Mouse (Mus musculus): ENCODE results near the gene Tiam1.

Gene Tiam1

DNA sequence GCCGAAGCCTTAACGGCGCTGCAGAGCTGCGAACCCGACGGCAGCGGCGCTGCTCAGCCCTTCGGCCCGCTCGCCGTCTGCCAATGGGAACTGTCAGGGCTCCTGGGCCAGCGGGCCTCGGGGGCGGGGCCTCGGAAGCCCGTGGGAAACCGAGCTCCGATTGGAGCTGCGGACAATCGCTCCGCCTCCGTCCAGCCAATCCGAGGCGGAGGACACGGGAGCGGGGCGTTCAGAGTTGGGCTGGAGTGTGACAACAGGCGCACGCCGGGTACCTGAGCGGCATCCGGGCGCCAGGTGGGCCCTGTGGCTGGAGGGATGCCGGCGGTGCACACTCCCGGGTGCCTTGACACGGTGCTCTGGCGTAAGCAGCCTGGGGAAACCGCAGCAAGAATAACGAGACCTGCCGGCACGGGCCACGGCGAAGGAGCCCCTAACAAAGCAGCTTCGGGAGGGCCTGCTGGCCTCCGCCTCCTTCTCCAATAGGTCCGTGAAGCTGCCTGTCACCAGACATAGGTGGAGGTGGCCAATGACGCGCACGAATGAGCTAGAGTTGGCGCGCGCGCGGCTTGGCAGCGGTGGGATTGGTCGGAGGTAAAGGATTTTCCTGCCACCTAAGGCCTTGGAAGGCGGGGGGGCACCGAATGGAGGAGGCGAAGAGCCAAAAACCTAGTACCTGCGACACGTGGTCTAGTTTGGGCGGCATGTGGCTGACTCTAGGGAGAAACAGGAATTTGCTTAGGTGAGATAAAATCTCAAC is at the start of gene Tiam1:
Gene Tiam1 (minus strand): TSS at position 10 of the 757 bp plus-strand sequence.
- peak; percentile 85 for DNase-seq (ENCODE audit: low read depth)

DNA sequence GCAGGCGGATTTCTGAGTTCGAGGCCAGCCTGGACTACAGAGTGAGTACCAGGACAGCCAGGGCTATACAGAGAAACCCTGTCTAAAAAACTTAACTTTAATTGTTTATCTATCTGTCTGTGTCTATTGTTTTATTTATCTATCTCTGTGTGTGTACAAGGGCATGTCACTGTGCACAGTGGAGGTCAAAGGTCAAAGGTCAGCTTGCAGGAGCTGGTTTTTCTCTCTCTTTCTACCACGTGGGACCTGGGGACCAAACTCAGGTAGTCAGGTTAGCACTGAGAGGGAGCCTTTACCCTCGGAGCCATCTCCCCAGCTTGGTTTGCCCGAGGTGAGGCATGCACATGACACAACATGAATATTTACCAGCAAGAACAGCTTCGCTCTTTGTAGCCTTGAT is 47.7 kb upstream of the Tiam1 start:
- no peak for DNase-seq (ENCODE audit: low read depth)

DNA sequence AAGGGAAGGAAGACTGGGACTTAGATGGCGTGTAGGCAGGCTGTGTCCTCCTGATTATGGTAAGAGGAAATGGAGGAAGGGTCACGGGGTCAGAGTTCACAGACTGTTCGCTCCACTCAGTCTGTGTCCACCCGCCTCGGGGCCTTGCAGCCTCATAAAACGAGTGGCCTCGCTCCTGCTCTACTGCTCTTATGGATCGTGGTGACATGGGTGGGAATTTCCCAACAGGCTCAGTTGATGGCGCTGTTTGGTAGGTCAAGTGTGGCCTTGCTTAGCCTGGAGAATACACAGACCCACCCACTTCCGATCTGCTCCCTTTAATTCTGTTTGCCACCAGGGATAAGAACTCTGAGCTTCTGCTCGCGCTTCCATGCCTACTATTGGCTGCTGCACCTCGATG is 43.9 kb upstream of the Tiam1 start:
- DNase-seq (ENCODE audit: low read depth), result no peak

DNA sequence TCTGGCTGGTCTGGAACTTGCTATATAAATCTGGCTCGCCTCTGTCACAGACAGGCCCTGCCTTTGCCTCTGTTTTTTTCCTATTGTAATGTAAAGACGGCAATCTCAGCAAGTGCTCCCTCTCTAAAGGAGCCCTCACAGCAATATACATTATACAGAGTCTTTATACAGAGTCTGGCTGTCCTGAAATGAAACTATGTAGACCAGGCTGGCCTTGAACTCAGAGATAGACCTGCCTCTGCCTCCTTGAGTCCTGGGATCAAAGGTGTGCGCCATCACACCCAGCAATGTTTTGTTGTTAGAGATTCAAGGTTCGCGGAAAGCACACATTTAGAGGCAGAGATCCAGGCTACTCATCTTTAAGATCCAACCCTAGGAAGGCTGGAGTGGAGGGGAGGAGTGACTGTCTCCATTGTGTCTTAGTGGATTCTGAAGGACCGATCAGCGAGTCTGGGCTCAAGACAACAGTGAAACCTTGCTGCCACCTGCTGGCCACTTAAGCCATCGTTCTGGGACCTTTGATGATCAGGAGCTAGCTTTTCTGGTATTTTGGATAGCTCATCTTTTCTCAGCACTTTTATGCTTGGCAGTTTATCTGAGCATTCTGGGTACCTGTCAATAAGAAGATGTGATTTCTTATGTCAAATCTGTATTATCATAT is 42.5 kb upstream of the Tiam1 start:
- DNase-seq (ENCODE audit: low read depth), result no peak

DNA sequence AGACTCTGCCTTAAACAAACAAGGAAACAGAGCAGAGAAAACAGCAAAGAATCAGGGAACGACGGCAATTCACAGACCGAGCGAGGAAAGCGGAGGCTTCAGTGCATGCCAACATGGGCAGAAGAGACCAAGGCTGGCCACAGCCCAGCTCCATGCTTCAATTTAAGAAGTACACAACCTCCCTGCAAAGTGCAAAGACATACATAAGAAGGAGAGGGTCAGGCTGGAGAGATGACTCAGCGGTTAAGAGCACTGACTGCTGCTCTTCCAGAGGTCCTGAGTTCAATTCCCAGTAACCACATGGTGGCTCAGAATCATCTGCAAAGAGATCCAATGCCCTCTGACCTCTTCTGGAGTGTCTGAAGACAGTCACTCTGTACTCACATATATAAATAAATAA is 40.6 kb upstream of the Tiam1 start:
- no peak for DNase-seq (ENCODE audit: low read depth)

DNA sequence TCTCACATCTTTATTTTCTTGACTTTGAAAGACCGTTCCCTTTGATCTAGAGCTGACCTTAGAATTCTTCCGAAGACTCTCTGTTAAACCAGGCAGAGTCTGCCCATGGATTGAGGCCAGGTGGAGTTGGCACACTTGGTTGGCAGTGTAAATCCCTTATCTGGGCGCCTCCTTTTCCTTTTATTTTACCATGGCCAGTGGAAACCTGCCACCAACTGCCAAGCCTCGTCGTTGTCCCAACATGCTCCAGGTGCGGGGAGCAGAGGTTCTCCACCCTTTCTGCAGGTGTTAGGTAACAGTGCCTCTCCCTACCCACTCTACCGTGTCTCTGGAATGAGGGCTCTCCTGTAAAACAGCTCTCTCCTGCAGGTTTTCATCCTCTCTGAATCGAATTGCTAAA is 38.1 kb upstream of the Tiam1 start:
- no peak for DNase-seq (ENCODE audit: low read depth)

DNA sequence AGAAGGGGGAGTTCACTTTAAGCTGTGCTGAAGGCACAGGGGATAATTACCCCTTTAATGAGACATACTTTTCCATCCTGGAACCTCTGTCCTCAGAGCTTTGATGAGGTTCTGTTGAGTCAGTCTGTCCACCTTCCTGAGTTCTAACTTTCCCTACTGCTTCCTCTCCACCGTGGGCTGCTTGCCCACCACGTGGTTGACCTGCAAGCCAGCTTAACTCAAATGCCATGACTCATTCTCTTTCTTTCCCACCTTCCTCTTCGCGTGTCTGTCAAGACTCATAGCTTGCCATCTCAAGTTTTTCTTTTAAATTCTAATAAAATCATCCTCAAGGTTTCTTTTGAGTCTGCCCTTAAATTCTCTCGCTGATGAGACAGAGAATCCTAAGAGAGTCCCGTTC is 37.4 kb upstream of the Tiam1 start:
- DNase-seq (ENCODE audit: low read depth), result no peak

DNA sequence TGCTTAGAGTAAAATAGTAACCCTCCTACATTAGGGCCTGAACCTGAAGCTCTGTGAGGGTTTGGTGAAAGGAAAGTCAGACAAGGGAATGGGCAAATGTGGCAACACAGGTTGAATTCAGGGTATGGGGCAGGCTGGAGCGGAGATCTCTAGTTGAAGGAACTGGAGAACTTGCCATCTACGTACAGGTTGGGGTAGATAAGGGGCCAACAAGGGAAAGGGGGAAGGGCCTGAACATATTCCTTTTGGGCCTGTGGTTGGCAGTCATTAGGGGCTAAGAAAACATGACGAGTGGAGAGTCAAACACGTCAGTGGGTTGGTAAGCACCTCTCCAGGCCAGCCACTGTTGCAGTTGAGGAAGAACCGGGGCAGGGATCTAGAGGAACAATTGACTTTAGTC is 36.3 kb upstream of the Tiam1 start:
- DNase-seq (ENCODE audit: low read depth), result no peak

DNA sequence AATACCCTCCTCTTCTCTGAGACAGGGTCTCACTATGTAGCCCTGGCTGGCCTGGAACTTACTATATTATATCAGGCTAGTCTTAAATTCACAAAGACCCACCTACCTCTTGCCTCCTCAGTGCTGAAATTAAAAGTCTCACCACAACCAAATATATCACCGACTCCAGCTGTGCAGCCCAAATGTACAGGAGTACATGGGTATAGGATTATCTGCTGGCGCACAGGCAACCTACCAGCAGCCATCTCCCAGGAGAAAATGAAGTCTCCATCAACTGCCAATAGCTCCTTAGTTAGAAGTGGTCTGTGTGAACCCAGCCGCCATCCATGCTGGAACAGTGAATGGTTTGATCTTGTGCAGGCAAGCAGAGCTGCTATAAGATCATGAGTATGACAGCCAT is 34.8 kb upstream of the Tiam1 start:
- no peak for DNase-seq (ENCODE audit: low read depth)

DNA sequence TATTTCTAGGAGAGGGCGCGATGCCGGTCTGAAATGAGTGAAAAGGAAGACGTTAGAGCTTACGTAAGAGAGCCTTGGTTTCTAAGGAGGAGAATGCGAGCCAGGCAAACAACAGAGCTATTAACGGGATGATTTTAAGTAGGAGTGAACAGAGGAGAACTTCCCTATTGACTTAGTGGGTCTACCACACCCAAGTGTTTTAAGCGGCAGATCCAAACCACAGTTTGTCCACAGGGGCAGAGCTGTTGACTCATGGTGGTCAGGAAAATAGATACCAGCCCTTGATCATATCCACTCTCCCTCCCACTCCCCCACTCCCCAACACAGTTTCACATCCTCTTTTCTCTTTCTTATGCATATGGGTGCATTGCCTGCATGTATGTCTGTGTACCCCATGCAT is 33.9 kb upstream of the Tiam1 start:
- no peak for DNase-seq (ENCODE audit: low read depth)

DNA sequence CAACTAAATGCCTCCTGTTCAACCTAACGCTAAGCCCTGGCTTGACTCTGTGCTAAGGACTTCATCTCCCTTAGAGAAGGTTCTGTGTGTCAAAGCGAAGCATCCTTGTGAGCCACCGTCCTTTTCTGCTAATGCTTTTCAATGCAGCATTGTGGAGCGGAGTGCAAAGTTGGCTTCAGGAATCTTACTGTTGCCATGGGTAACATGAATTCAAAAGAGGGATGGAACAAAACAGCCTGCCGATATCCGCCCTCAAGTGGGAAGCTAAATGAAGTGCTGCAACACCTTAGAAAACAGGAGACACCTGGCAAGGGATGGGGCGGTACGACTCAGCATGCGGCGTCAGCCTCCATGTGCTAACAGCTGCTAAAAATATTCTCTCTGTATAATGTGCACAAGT is 32.9 kb upstream of the Tiam1 start:
- DNase-seq (ENCODE audit: low read depth), result no peak

DNA sequence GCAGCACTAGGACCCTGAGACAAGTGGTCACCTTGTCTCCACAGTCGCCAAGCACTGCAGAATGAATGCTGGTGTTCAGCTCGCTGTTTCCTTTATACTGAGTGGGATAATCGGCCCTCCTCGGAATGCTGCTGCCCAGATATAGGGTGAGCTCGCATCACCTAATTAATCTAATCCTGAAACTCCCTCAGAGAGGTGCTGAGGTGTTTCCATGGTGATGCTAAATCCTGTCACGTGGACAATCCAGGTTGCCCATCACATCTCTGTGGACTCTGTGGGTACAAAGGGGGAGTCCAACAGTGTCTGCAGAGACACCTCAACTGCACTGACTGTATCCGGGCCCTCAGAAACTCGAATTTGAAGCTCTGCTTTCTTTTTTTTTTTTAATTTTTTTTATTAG is 27.8 kb upstream of the Tiam1 start:
- no peak for DNase-seq (ENCODE audit: low read depth)

DNA sequence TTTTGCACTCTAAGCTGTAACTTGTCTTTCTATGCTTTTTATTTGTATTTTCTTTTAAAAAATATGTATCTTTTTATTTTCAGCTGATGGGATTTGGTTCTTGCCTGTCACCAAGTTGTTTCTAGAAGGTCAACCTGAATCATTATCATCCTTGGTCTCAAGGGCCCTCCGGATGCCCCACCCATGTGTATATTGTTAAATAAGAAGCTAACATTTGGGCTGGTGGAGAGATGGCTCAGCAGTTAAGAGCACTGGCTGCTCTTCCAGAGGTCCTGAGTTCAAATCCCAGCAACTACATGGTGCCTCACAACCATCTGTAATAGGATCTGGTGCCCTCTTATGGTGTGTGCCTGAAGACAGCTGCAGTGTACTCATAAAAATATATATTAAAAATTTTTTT is 27.1 kb upstream of the Tiam1 start:
- DNase-seq (ENCODE audit: low read depth), result no peak

DNA sequence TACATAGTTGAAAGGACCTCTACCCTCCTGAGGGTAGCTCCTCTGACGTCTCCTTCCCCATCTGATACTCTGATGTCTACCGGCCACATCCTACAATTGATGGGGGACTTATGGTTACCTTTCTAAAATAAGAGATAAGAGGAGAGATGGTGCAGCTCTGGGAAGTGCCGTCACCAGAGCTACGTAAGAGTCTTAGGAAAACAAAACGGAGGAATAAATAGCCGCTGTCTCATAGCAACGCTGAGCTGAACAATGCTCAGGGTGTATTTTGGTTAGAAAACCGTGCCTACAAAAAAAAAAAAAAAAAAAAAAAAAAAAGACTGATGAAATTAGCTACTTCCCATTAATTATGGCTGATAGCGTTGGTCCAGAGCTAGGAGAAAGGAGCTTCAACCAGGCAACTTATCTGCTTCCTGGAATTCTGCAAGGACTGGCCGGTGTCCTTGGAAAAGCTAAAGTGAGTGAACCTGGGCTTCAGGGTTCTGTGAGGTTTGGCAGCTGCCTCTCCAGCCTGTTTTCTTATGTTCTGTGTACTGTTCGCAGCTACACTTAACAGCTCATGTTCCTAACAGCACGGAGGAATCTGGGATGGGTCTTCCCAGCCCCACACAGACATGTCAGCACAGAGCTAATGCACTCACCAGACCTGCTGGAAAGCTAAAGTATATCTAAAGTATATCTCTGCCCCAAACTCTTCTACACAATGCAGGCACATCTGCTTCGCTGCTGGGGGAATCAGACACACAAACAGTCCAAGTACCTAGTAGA is 26.5 kb upstream of the Tiam1 start:
- DNase-seq (ENCODE audit: low read depth), result no peak

DNA sequence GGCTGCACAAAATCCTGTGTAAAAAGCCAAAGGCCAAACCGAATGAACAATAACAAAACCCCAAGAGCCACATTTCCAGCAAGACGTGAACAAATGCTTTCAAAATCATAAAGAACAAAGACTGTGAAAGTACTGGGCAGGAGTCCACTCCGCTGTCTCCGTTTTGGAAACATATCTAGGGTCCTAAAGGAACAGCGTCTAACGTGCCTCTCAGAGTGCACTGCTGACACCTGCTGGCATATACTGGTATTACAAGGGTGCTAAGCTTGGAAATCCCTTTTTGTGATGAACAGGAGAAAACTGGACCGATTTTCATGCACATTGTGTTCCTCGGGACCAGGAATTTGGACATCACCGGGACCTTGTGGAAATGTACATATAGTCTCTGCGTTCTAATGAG is 24.1 kb upstream of the Tiam1 start:
- peak; percentile 42 for DNase-seq (ENCODE audit: low read depth)

DNA sequence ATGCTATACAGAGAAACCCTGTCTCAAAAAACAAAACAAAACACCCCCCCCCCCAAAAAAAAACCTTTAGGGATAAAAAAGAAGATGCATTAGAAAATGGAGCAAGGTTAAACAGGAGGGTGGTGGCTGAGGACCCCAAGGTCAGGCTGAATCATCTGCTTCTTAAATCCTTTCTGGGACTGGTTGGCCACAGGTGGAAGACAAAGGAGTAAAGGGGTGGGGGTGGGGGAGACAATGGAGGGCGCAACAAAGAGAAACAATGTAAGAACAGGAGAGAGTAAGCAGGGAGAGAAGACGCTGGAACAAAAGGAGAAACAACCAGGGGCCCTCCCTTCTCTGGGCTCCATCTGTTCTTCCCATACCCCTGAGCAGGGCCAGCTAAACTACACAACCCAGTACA is 21.9 kb upstream of the Tiam1 start:
- no peak for DNase-seq (ENCODE audit: low read depth)

DNA sequence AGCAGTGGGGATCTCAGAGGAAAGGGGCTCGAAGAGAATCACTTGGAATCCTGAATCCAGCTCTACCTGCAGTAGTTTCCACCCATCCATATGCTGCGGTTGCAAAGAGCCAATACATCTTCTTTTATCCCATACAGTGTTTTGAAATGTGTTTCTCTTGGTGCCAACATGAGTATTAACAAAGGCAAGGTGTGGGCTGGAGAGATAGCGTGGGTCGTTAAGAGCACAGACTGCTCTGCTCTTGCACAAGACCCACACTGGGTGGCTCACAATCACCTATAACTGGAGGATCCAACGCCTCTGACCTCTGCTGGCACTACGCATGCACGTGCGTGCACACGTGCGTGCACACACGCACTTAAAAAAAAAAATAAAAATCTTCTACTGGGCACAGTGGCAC is 21.4 kb upstream of the Tiam1 start:
- no peak for DNase-seq (ENCODE audit: low read depth)

DNA sequence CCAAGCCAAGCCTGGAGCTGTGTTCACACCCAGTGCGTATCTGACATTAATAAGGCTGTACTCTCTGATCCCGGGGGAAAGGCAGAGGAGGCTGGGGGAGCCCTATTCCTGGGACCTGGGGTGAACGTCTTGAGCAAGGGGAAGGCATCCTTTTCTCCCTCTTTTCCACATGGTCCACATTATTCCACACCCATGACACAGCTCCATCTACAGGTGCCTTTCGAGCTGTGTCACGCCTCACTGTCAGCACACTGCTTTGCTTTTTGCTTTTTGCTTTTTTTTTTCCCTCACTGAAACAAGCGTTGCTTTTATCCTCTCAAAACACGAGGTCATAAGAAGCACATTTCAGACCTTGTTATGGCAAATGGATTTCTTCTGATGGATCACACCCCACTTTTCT is 11.5 kb upstream of the Tiam1 start:
- no peak for DNase-seq (ENCODE audit: low read depth)

DNA sequence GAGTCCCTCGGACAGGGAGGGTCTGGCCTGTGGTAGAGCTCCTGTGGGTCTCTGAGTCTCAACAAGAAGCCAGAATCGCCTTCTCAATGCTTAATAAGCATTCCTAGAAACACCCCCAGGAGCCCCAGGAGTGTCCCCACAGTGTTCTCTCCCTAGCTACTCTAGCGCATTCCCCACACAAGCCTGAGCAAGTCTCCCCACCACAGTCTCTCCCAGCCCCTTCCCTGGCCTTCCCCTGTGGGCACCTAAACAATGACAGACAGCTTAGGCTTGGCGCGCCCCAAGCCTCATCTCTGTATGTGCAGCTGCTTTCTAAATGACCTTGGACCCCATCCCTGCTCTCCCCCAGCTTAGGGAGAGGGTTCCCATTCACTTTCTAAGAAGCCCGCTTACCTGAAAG is 7.3 kb upstream of the Tiam1 start:
- no peak for DNase-seq (ENCODE audit: low read depth)

DNA sequence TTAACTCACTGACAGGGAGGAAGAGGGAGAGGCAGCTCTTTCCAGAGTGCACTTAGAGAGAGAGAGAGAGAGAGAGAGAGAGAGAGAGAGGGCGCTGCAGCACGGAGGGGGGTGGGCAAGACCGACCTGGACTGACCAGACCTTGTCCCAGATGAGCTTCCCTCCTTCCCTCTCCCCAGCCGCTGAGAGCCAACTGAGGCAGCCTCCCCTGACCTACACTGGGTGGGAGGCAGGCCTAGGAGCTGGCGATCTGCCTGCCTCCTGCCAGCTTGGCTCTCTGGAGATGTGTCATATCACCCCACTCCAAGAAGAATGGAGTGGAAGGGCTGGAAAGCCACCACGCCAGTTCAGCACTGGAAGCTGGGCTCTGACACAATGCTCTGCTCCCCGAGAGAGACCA is 6.6 kb upstream of the Tiam1 start:
- no peak for DNase-seq (ENCODE audit: low read depth)

DNA sequence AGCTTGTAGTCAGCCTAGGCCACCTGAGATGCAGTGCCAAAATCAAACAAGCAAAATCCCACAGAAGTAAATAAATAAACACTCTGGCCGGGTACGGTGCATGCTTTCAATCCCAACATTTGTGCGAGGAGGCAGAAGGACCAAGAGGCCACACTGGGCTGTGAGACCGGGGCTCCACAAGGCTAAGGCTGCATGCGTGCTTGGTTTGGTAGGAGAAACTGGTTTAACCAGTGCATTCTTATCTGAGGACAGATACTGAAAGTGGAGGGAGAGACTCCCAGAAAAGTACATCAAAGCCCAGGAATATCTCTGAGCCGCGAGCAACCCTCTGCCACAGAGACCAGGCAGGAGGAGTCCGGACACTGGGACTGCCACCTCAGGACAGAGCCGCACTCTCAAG is 5.8 kb upstream of the Tiam1 start:
- DNase-seq (ENCODE audit: low read depth), result no peak

DNA sequence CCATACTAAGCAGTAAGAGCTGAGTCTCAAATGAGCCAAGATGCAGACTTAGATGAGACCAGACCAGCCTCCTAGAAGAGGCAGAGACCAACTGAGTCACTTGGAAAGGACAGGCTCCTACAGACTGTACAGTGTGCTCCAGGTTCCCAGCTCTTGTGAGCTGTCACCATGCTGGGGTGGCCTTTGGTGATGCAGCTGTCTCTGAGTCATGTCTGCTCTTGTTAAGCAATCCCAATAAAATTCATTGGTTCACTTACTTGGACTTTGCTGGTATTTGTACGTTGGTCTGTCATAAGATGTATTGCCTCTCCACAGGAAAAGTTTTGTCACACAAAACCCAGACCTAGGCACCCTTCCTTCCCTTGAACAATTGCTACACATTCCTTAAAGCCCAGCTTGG is 1.7 kb upstream of the Tiam1 start:
- no peak for DNase-seq (ENCODE audit: low read depth)

DNA sequence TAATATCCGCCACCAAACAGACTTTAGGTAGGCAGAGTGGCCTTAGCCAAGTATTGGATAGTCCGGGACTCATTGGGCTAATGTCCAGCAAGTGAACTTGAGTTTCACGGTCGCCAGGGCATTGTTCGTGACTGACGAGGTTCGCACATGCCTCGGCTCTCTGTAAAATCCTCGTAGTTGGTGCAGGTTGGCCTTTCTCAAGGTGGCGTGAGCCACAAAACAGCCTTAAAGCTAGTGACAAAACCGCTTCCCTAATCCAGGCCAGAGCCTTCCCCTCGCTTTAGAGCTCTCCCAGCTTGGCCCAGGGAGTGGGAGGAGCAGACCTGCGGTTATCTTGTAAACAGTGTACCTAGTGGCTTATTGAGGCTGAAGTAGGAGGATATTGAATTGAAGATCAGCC is 972 bp upstream of the Tiam1 start:
- no peak for DNase-seq (ENCODE audit: low read depth)

DNA sequence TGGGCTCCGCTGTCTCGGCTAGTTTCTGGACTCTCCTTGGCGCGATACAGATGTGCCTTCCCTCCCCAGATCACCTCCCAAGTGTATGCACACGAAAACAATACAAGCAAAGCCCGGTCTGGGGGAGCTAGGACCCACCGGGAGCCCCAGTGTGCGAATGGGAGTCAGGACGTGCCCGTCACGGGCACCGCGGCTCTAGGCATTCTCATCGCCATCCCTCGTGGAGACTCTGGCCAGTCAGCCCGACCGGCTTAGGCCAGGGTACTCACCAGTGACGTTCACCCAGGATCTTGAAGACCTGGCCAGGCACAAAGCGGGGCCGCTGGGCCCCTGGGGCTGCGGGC is 181 bp downstream of the Tiam1 start:
- no peak for DNase-seq (ENCODE audit: low read depth)
